17 mouse cellular contexts compared by ENCODE assay signal in the genomic region with DNA sequence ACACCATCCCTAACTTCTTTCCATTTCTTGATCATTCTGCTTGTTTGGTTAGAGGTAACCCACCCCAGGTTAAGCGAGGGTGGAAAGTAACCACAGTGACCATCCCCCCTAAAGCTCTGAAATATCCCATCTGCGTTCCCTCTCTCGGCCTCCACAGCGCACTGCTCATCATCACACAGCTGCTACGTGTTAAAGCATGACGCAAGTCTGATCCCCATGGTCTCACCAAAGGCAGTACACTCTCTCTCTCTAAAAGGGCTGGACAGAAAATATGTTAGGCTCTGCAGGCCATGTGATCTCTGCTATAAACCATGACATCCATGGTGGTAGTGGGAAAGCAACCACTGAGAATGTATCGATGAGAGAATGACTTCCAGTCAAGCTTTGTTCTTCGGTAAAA. TPM values are rescaled to one million over a fixed set of nuclear protein-coding genes. Genes with fewer than 3 reads are reported as not detected.
A peak's percentile ranks its signal among the peaks of the same experiment; 100 is the strongest.
DNase-seq lines count a peak whose midpoint lies in the region; ATAC-seq lines count a peak whose summit lies in the region.
"Had no signal": no experiment of that assay in that cellular context is flagged by ENCODE, and none has a peak within 500 bp of the region (broad histone marks: within the 10 kb centered on the region; RNA-seq: fewer than 3 reads in every experiment).

No protein-coding gene starts in this region.

- no peak overlapping the region for H3K9ac ChIP-seq in embryonic facial prominence, embryonic 13.5 days
- H3K9ac ChIP-seq: forebrain, embryonic 13.5 days; liver, embryonic 15.5 days; neural tube, embryonic 13.5 days had no signal

- 31% methylated on average over 8 of the region's 8 CpGs for WGBS in embryonic facial prominence, embryonic 13.5 days

- ATAC-seq in embryonic facial prominence, embryonic 13.5 days (ENCODE audit: insufficient number of reproducible peaks, insufficient read depth, low FRiP score, low TSS enrichment, low read depth), result peak; percentile 76; the same call in 1 of the 2 replicates
- ATAC-seq: forebrain, embryonic 13.5 days; inflammation-experienced regulatory T-cells, adult 6 months had no signal

- peak overlapping the region; percentile 92 for H3K27ac ChIP-seq in embryonic facial prominence, embryonic 13.5 days
- H3K27ac ChIP-seq: forebrain, embryonic 13.5 days; liver, embryonic 15.5 days; neural tube, embryonic 13.5 days had no signal

- H3K27me3 ChIP-seq in embryonic facial prominence, embryonic 13.5 days, result no peaks in the 10 kb centered on the region
- H3K27me3 ChIP-seq: CH12.LX; neural tube, embryonic 13.5 days had no signal

- peaks cover 58% of the 10 kb centered on the region for H3K4me1 ChIP-seq in embryonic facial prominence, embryonic 13.5 days

- no peaks in the 10 kb centered on the region for H3K36me3 ChIP-seq in embryonic facial prominence, embryonic 13.5 days
- H3K36me3 ChIP-seq: liver, embryonic 15.5 days; neural tube, embryonic 13.5 days had no signal

- DNase-seq in embryo, embryonic 11 days, result peak; percentile 49
- no peak for DNase-seq in embryo, embryonic 9.5 days (ENCODE audit: extremely low spot score)
- peak; percentile 47 for DNase-seq in kidney, postnatal 10 days
- DNase-seq in kidney, adult 9 months, result no peak
- DNase-seq in mesoderm, embryonic 11.5 days (ENCODE audit: low read depth, low spot score), result peak; percentile 64
- no peak for DNase-seq in MN1 (ENCODE audit: low spot score)
- no peak for DNase-seq in retina, postnatal 1 day
- DNase-seq: adrenal gland, postnatal 25 days; cerebellum, adult 8-10 months; right cerebral cortex, postnatal 4 days; thymus, postnatal 36 days had no signal

- peak overlapping the region; percentile 31; the same call in 1 of the 2 replicates for H3K4me2 ChIP-seq in embryonic facial prominence, embryonic 13.5 days
- H3K4me2 ChIP-seq: forebrain, embryonic 13.5 days; liver, embryonic 15.5 days; neural tube, embryonic 13.5 days had no signal

- no peaks in the 10 kb centered on the region for H3K9me3 ChIP-seq in embryonic facial prominence, embryonic 13.5 days
- H3K9me3 ChIP-seq: forebrain, embryonic 13.5 days; liver, embryonic 15.5 days; neural tube, embryonic 13.5 days had no signal

- no peak overlapping the region for H3K4me3 ChIP-seq in embryonic facial prominence, embryonic 13.5 days
- H3K4me3 ChIP-seq: forebrain, embryonic 13.5 days; liver, embryonic 15.5 days; neural tube, embryonic 13.5 days had no signal

RNA-seq across cellular contexts. Expression of gene St6galnac3, which starts 14.4 kb away (rescaled TPM):
- 60.3 and 65.2 TPM in 2 replicates for polyA plus RNA-seq in embryonic facial prominence, embryonic 13.5 days (2015; fragmentation: Nextera tagmentation; extraction: Ambion mirVana)

Comparison
In these comparisons a context has a peak if more than half of its experiments do, and no peak if none do; other contexts are left out.
1. DNase-seq: peak in embryo, embryonic 11 days (single experiment), kidney, postnatal 10 days (single experiment) and mesoderm, embryonic 11.5 days (single experiment); none in embryo, embryonic 9.5 days (single experiment), kidney, adult 9 months (single experiment), MN1 (single experiment) and retina, postnatal 1 day (single experiment).